ENCODE assay signal across 14 mouse cellular contexts in the genomic region with DNA sequence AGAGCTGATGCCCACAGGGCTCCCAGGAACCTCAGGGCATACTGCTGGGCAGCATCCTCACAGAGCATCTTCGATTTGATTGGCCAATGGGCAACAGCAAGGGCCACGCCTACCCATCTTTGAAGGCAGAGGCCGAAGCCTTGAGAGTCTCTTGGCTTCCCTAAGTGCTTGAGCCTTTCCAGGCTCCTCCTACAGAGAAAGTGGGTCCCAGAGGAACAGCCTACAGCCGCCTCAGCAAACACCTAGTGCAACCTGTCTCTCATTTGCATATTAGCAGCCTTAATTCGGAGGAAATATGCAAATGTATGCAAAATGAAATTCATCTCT. TPM values are rescaled to one million over a fixed set of nuclear protein-coding genes. Genes with fewer than 3 reads are reported as not detected.
DNase-seq lines count a peak whose midpoint lies in the region; ATAC-seq and TF ChIP-seq lines count a peak whose summit lies in the region.
"Had no signal": no experiment of that assay in that cellular context is flagged by ENCODE, and none has a peak within 500 bp of the region (broad histone marks: within the 10 kb centered on the region; RNA-seq: fewer than 3 reads in every experiment).

No protein-coding gene starts in this region.

- H3K4me2 ChIP-seq in kidney, embryonic 14.5 days (replicated peaks; ENCODE audit: low read depth, low read length) = no peak overlapping the region
- no peak overlapping the region for H3K4me2 ChIP-seq in embryonic facial prominence, embryonic 14.5 days (ENCODE audit: low read depth, low read length)
- H3K4me2 ChIP-seq in hindbrain, embryonic 12.5 days (replicated peaks) = no peak overlapping the region
- no peak overlapping the region for H3K4me2 ChIP-seq in midbrain, embryonic 15.5 days

- no peaks in the 10 kb centered on the region for H3K36me3 ChIP-seq in kidney, embryonic 14.5 days (ENCODE audit: control insufficient read depth, insufficient read depth, low read length)
- no peaks in the 10 kb centered on the region for H3K36me3 ChIP-seq in embryonic facial prominence, embryonic 14.5 days (ENCODE audit: control insufficient read depth, insufficient read depth, low read length)
- H3K36me3 ChIP-seq in hindbrain, embryonic 12.5 days = no peaks in the 10 kb centered on the region
- no peaks in the 10 kb centered on the region for H3K36me3 ChIP-seq in midbrain, embryonic 15.5 days (replicated peaks)

- WGBS in kidney, embryonic 14.5 days = 67% methylated on average over 5 of the region's 5 CpGs
- WGBS in embryonic facial prominence, embryonic 14.5 days = 53% methylated on average over 5 of the region's 5 CpGs
- 50% methylated on average over 5 of the region's 5 CpGs for WGBS in hindbrain, embryonic 12.5 days
- 38% methylated on average over 5 of the region's 5 CpGs for WGBS in midbrain, embryonic 15.5 days

- intact Hi-C loops in gastrocnemius, adult 2 months (cut with DNase I) = no loop called here

- peaks cover 24% of the 10 kb centered on the region for H3K4me1 ChIP-seq in kidney, embryonic 14.5 days (ENCODE audit: control insufficient read depth, insufficient read depth, low read length)
- H3K4me1 ChIP-seq in embryonic facial prominence, embryonic 14.5 days (ENCODE audit: control insufficient read depth, insufficient read depth, low read length) = peaks cover 31% of the 10 kb centered on the region
- peaks cover 40% of the 10 kb centered on the region for H3K4me1 ChIP-seq in hindbrain, embryonic 12.5 days
- H3K4me1 ChIP-seq in midbrain, embryonic 15.5 days = peaks cover 37% of the 10 kb centered on the region

- 0 out of 2 replicates have a peak overlapping the region, but pooled peaks have one; percentile 69 for H3K27ac ChIP-seq in kidney, embryonic 14.5 days (ENCODE audit: low read depth, low read length)
- H3K27ac ChIP-seq in embryonic facial prominence, embryonic 14.5 days (replicated peaks; ENCODE audit: low read depth, low read length) = peak overlapping the region; percentile 49; the same call in 1 of the 2 replicates
- H3K27ac ChIP-seq in hindbrain, embryonic 12.5 days = peak overlapping the region; percentile 81
- H3K27ac ChIP-seq in midbrain, embryonic 15.5 days = peak overlapping the region; percentile 70
- no peak overlapping the region for H3K27ac ChIP-seq in gastrocnemius, adult 2 months

- DNase-seq in kidney, adult 11 months = no peak
- peak; percentile 26 for DNase-seq in embryonic facial prominence, embryonic 14.5 days (ENCODE audit: low spot score)
- DNase-seq in gastrocnemius, adult 2 months = no peak
- no peak for DNase-seq in Muller cell, postnatal 12 days (ENCODE audit: inconsistent ontology term)
- no peak for DNase-seq in urinary bladder, postnatal 4 days (ENCODE audit: low spot score in 2 of 2)
- DNase-seq: cerebellum, adult 2 months; gastrocnemius, postnatal 10 days; thymus, postnatal 25 days had no signal

- ATAC-seq in kidney, embryonic 14.5 days (ENCODE audit: low FRiP score, low TSS enrichment) = no peak
- no peak for ATAC-seq in embryonic facial prominence, embryonic 14.5 days (ENCODE audit: low read depth)
- ATAC-seq in hindbrain, embryonic 12.5 days (ENCODE audit: low FRiP score) = peak; percentile 60; the same call in 1 of the 2 replicates
- peak; percentile 43; the same call in 1 of the 2 replicates for ATAC-seq in midbrain, embryonic 15.5 days (replicated peaks)

- TF ChIP-seq CTCF in gastrocnemius, adult 2 months (IDR thresholded peaks at IDR 0.05) = no peak

- H3K27me3 ChIP-seq in kidney, embryonic 14.5 days (ENCODE audit: control insufficient read depth, insufficient read depth, low read length) = no peaks in the 10 kb centered on the region
- no peaks in the 10 kb centered on the region for H3K27me3 ChIP-seq in embryonic facial prominence, embryonic 14.5 days (replicated peaks; ENCODE audit: control insufficient read depth, insufficient read depth, low read length)
- H3K27me3 ChIP-seq in hindbrain, embryonic 12.5 days = no peaks in the 10 kb centered on the region
- no peaks in the 10 kb centered on the region for H3K27me3 ChIP-seq in midbrain, embryonic 15.5 days (replicated peaks)

- no peaks in the 10 kb centered on the region for H3K9me3 ChIP-seq in kidney, embryonic 14.5 days (ENCODE audit: control insufficient read depth, low read length)
- H3K9me3 ChIP-seq in embryonic facial prominence, embryonic 14.5 days (ENCODE audit: control insufficient read depth, low read length) = no peaks in the 10 kb centered on the region
- H3K9me3 ChIP-seq in hindbrain, embryonic 12.5 days (replicated peaks) = no peaks in the 10 kb centered on the region
- H3K9me3 ChIP-seq in midbrain, embryonic 15.5 days = no peaks in the 10 kb centered on the region

- H3K4me3 ChIP-seq in kidney, embryonic 14.5 days (ENCODE audit: low read length) = no peak overlapping the region
- no peak overlapping the region for H3K4me3 ChIP-seq in embryonic facial prominence, embryonic 14.5 days (ENCODE audit: low read depth, low read length)
- H3K4me3 ChIP-seq in hindbrain, embryonic 12.5 days = no peak overlapping the region
- H3K4me3 ChIP-seq in midbrain, embryonic 15.5 days = no peak overlapping the region
- H3K4me3 ChIP-seq in gastrocnemius, adult 2 months = no peak overlapping the region

- no peak overlapping the region for H3K9ac ChIP-seq in kidney, embryonic 14.5 days (ENCODE audit: low read depth, low read length)
- no peak overlapping the region for H3K9ac ChIP-seq in embryonic facial prominence, embryonic 14.5 days (ENCODE audit: low read depth, low read length)
- peak overlapping the region; percentile 25; the same call in 1 of the 2 replicates for H3K9ac ChIP-seq in hindbrain, embryonic 12.5 days
- H3K9ac ChIP-seq in midbrain, embryonic 15.5 days = no peak overlapping the region

RNA-seq across cellular contexts. Expression of gene Gm26897, which starts 39.6 kb away (rescaled TPM):
- polyA plus RNA-seq in kidney, embryonic 14.5 days (2014; fragmentation: Nextera tagmentation; extraction: Ambion mirVana) = not detected in 2 replicates
- not detected in 2 replicates for polyA plus RNA-seq in embryonic facial prominence, embryonic 14.5 days (2014; fragmentation: Nextera tagmentation; extraction: Ambion mirVana)
- not detected in 2 replicates for polyA plus RNA-seq in hindbrain, embryonic 12.5 days (2016; fragmentation: Nextera tagmentation; extraction: Ambion mirVana)
- polyA plus RNA-seq in midbrain, embryonic 15.5 days (2015; fragmentation: Nextera tagmentation; extraction: Ambion mirVana) = not detected in 2 replicates
- total RNA-seq in gastrocnemius, adult 2 months (2021) = not detected
- total RNA-seq: adrenal gland, postnatal 4 days; gastrocnemius, postnatal 10 days had no signal
- polyA plus RNA-seq: cerebellum, adult 2 months; large intestine, adult 2 months; liver, embryonic 16.5 days had no signal

Comparison
In these comparisons a context has a peak if more than half of its experiments do, and no peak if none do; other contexts are left out.
1. ATAC-seq: peak in hindbrain, embryonic 12.5 days (single experiment) and midbrain, embryonic 15.5 days (single experiment); none in kidney, embryonic 14.5 days (single experiment) and embryonic facial prominence, embryonic 14.5 days (single experiment).